Mouse (Mus musculus) heart, adult 2 months (tissue): ENCODE measurements around the gene Ppfia1.

Experiments
- CTCF ChIP-seq: fragments of 200-600 bp; IDR thresholded peaks from 2 replicates; pipeline ENCODE4 v1.8.1; 2022; ENCODE audit warnings: antibody characterized with exemption, mild to moderate bottlenecking, moderate library complexity
- EP300 ChIP-seq: fragments of 200-500 bp; IDR thresholded peaks from 2 replicates; pipeline ENCODE4 v1.6.1; 2011; ENCODE audit warnings: low read depth, low read length, control low read depth; ENCODE audit not compliant: insufficient read depth
- POLR2A ChIP-seq: fragments of 200-500 bp; IDR thresholded peaks from 2 replicates; pipeline ENCODE4 v1.6.1; 2011; ENCODE audit warnings: mild to moderate bottlenecking, low read depth, low read length, control low read depth; ENCODE audit not compliant: insufficient read depth

DNA sequence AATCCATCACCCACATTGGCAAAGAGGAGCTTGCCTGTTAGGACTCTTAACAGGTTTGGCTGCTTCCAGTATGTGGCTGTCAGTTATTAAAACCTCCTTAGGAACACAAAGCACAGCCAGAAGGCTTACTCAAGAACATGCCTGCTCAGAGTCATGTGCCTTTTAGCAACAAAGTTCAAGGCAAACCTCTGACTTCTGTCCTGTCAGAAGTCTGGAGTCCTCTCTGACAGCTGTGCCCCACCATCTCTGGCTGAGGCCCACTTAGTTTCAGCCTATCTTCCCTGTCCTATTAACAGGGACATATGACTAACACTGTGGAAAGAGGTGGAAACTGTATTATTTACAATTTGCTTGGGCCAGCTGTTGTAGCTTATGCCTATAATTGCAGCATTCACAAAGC is 73.2 kb downstream of the Ppfia1 start:
- no peak for TF ChIP-seq POLR2A
- no peak for TF ChIP-seq CTCF
- TF ChIP-seq EP300 = no peak
